Mouse (Mus musculus) embryonic facial prominence, embryonic 14.5 days (tissue): ENCODE results near the gene Ldlrap1. TPM values are rescaled to one million over a fixed set of nuclear protein-coding genes. Genes with fewer than 3 reads are reported as not detected.

Source experiments
- ATAC-seq: fragments of 200-750 bp; cut with Nextera tagmentation; 2 replicates; pipeline ENCODE4 v1.8.0; 2017; ENCODE audit warnings: low read depth, moderate number of reproducible peaks, moderate TSS enrichment
- DNase-seq: peaks from one replicate; pipeline ENCODE4 v3.0.0-alpha.2; 2015; ENCODE audit warnings: low spot score
- H3K27ac ChIP-seq: fragments of 300-500 bp; sonication (generic); replicated peaks from 2 replicates; pipeline ENCODE4 v1.5.1; 2014; ENCODE audit warnings: low read depth, mild to moderate bottlenecking, low read length, moderate library complexity
- H3K27me3 ChIP-seq: fragments of 300-500 bp; sonication (generic); replicated peaks from 2 replicates; pipeline ENCODE4 v1.6.1; 2014; ENCODE audit warnings: low read length; ENCODE audit not compliant: control insufficient read depth, insufficient read depth
- H3K36me3 ChIP-seq: fragments of 300-500 bp; sonication (generic); 2 replicates; pipeline ENCODE4 v1.6.1; 2014; ENCODE audit warnings: low read length, mixed read lengths; ENCODE audit not compliant: control insufficient read depth, insufficient read depth
- H3K4me1 ChIP-seq: fragments of 300-500 bp; sonication (generic); 2 replicates; pipeline ENCODE4 v1.6.1; 2014; ENCODE audit warnings: antibody characterized with exemption, low read length; ENCODE audit not compliant: control insufficient read depth, insufficient read depth
- H3K4me2 ChIP-seq: fragments of 300-500 bp; sonication (generic); 2 replicates; pipeline ENCODE4 v1.6.1; 2014; ENCODE audit warnings: low read depth, mild to moderate bottlenecking, low read length, moderate library complexity, mixed read lengths
- H3K4me3 ChIP-seq: fragments of 300-500 bp; sonication (generic); 2 replicates; pipeline ENCODE4 v1.5.1; 2014; ENCODE audit warnings: low read depth, mild to moderate bottlenecking, low read length
- H3K9ac ChIP-seq: fragments of 300-500 bp; sonication (generic); 2 replicates; pipeline ENCODE4 v1.6.1; 2014; ENCODE audit warnings: low read depth, mild to moderate bottlenecking, low read length, moderate library complexity, mixed read lengths
- H3K9me3 ChIP-seq: fragments of 300-500 bp; sonication (generic); 2 replicates; pipeline ENCODE4 v1.6.1; 2016; ENCODE audit warnings: low read length; ENCODE audit not compliant: control insufficient read depth
- WGBS: fragments of 180-500 bp; shearing (Covaris S2); extraction: QIAGEN DNeasy Blood & Tissue Kit; methylation state at CpG from one replicate; pipeline ENCODE4 v1.1.7; 2014; 5-methylcytosine and 5-hydroxymethylcytosine counted together
- polyA plus RNA-seq: library from polyadenylated mRNA; unstranded; fragments of >200 nt; fragmentation: Nextera tagmentation; extraction: Ambion mirVana; gene quantifications from 2 replicates; pipeline ENCODE4 v1.2.1, GENCODE M21; 2014

Gene Ldlrap1
- 22.5 and 22.9 TPM in 2 replicates for polyA plus RNA-seq

DNA sequence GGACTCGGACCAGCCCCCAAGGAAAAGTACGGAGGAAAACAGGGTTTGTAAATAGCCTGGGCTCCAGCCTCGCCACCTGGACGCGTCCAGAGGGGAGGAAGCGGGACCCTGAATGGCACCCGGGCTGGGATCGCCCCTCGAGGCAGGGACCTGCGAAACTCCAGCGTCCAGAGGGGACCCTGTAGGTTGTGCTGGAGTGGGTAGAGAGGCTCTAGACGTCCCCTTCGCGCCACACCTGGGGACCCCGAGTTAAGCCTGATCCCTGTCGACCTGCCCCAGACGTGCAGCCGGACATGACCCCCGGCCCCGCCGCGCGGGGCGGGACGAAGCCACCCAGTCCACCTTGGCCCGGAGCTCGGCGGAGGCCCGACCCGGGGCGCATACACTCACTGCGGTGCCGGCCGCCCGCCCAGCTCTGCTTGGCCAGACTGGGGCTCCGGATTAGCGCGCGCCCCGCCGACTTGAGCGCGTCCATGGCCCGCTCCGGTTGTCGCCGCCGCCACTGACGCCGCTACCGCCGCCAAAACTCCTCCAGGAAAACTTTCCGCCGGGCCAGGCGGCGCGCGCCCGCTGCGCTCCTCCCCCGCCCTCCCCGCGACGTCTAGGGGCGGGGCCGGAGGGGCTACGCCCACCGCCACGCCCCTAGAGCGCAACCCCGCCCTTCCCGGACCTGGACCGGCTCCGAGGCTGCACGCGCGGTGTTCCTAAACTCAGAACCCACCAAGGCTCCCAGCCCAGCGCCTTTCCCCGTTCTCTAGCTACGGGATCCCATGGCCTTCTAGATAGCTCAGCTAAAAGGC lies at the start of gene Ldlrap1:
TSS of gene Ldlrap1 (minus strand) at position 599 of the 800 bp plus-strand sequence.
- Histone ChIP-seq H3K4me1 (peaks cover 10% of the 10 kb centered on the region), H3K9me3 (no peaks in the 10 kb centered on the region), H3K9ac (peak within 1 kb of the TSS; percentile 85), H3K4me2 (peak within 1 kb of the TSS; percentile 78), H3K4me3 (peak within 1 kb of the TSS; percentile 81), H3K27me3 (0 out of 2 replicates have a peak, but pooled peaks cover 2% of the 10 kb centered on the region), H3K36me3 (no peaks in the 10 kb centered on the region), H3K27ac (peak within 1 kb of the TSS; percentile 82)
- peak; percentile 85 for DNase-seq
- WGBS: 0% methylated on average over 45 of the region's 80 CpGs
- peak; percentile 69 for ATAC-seq

DNA sequence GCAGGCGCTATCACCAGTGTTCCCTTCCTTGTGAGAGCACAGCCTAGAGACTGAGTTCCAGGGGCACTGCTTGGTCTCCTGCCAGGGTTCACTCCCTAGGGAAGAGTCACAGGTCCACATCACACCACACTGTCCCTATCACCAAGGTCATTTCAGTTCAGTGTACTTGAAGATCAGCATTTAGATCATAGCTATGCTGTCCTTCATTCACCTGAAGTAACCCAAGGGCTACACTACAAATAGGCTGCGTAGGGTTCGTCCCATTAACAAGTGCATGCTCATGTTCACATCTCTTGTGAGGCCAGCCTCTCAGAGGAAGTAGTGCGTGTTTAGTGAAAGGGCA lies 46.4 kb upstream of the Ldlrap1 start:
- no peak overlapping the region for H3K4me3 ChIP-seq
- WGBS: 90% methylated on average over 4 of the region's 4 CpGs

DNA sequence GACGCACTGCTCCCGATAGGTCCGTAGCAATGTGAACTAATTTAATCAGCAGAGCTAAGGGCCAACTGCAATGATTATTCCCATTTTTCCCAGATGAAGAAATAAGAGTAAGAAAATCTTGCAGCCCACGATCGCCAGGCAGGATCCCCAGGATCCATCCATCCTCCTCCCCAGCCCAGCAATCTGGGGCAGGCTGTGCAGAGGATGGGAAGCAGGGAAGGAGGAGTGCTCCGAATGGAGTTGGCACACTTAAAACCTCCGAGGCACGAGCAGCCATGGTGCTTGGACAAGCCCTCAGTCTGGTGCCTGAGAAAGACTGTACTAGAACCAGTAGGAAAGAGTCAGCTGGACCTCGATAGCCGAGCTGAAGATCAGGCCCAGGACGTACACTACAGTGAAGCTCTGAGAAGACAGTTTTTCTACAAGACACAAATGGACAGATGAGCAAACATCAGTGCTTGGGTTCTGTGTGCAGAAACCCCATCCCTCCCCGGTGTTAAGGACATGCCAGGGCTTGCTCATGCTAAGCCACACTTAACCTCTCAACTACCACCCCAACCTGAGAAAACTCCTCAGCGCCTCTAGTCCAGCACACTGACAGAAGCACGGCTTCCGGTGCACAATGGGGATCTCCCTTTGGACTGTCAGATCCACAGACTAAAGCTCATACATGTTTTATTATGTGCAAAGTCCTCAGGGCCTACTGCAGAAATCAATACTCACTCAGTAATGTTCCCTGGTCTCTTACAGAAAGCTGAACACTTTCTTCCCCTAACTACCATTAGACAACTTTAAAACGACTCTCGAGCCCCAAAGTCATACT lies 45.8 kb upstream of the Ldlrap1 start:
- 90% methylated on average over 17 of the region's 17 CpGs for WGBS
- Histone ChIP-seq H3K4me3 (no peak overlapping the region), H3K27me3 (no peaks in the 10 kb centered on the region), H3K27ac (no peak overlapping the region), H3K36me3 (peaks cover 56% of the 10 kb centered on the region), H3K9ac (no peak overlapping the region), H3K4me1 (no peaks in the 10 kb centered on the region), H3K9me3 (no peaks in the 10 kb centered on the region), H3K4me2 (no peak overlapping the region)
- DNase-seq (no peak), ATAC-seq (no peak)

More for the DNA sequence above, 46.4 kb upstream of the Ldlrap1 start:
- H3K27me3 ChIP-seq: no peaks in the 10 kb centered on the region
- no peaks in the 10 kb centered on the region for H3K4me1 ChIP-seq
- H3K4me2 ChIP-seq: no peak overlapping the region
- H3K27ac ChIP-seq: no peak overlapping the region
- ATAC-seq (no peak), DNase-seq (no peak)
- no peak overlapping the region for H3K9ac ChIP-seq
- H3K36me3 ChIP-seq: peaks cover 51% of the 10 kb centered on the region
- H3K9me3 ChIP-seq: no peaks in the 10 kb centered on the region

DNA sequence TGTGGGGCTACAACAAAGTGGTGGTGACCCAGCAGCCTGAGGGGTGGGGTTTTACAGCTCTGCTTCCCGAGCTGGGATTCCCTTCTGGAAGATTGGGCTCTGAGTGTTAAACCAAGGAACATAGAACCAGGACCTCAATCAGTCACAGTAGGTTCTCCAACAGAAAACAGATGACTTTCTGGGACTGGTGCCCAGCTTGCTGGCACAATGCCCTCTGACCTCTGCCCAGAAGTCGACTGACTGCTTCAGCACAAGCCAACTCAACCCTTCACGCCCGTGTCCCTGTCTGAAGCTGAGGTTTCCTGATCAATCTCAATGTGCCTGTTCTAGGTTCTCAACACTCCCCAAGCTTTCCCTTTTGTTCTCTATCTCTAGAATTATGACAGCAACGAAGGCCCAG lies 36.9 kb upstream of the Ldlrap1 start:
- Histone ChIP-seq H3K4me2 (no peak overlapping the region), H3K36me3 (peaks cover 82% of the 10 kb centered on the region), H3K9me3 (no peaks in the 10 kb centered on the region), H3K4me1 (peaks cover 21% of the 10 kb centered on the region; the same call in 1 of the 2 replicates), H3K27me3 (no peaks in the 10 kb centered on the region), H3K4me3 (no peak overlapping the region), H3K27ac (0 out of 2 replicates have a peak overlapping the region, but pooled peaks have one; percentile 31), H3K9ac (no peak overlapping the region)
- WGBS: 51% methylated on average over 5 of the region's 5 CpGs
- ATAC-seq: no peak
- peak; percentile 49 for DNase-seq

DNA sequence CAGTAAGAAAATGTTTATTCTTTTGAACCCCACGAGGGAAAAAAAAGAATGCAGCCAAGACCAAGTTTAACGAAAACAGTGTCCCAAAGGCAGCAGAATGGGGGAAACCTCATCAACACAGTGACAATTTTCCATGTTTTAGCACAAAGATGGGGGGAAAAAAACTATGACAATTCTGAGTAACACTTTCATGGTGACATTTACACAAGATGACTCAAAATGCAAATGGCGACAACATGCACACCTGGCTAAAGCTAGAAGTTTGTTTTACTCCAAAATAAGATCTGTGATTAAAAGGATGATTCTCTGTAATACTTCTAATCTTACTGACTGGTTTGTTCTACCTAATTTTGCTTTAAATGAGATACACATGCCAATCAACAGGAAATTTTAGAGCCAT lies 34.9 kb upstream of the Ldlrap1 start:
- no peak overlapping the region for H3K4me3 ChIP-seq
- WGBS: 76% methylated on average over 3 of the region's 3 CpGs
- H3K4me2 ChIP-seq: no peak overlapping the region
- H3K27ac ChIP-seq: no peak overlapping the region
- ATAC-seq: no peak
- peaks cover 21% of the 10 kb centered on the region; the same call in 1 of the 2 replicates for H3K4me1 ChIP-seq
- no peaks in the 10 kb centered on the region for H3K27me3 ChIP-seq
- H3K36me3 ChIP-seq: peaks cover 64% of the 10 kb centered on the region
- H3K9me3 ChIP-seq: no peaks in the 10 kb centered on the region
- 0 out of 2 replicates have a peak overlapping the region, but pooled peaks have one; percentile 4 for H3K9ac ChIP-seq
- DNase-seq: no peak

DNA sequence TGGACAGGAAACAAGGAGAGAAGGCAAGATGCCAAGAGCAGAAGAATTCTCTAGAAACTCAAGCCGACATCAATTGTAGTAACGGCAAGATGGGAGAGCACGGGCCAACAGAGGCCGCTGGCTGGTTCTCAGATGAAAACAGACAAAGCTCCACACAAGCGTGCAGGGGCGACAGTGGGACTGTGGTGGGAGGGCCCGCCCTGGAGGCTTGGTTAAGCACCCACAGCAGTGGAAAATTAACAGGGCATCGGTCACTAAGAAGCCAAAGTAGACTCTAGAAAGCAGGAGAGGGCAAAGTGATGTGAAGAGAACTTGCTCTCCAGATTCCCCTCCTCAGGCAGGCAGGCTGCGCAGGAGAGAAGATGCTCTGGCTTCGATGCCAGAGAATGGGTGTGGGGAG lies 34.3 kb upstream of the Ldlrap1 start:
- peak; percentile 8 for DNase-seq
- Histone ChIP-seq H3K27me3 (no peaks in the 10 kb centered on the region), H3K4me1 (peaks cover 21% of the 10 kb centered on the region; the same call in 1 of the 2 replicates), H3K27ac (no peak overlapping the region), H3K4me3 (no peak overlapping the region), H3K4me2 (no peak overlapping the region), H3K36me3 (peaks cover 60% of the 10 kb centered on the region), H3K9me3 (no peaks in the 10 kb centered on the region), H3K9ac (0 out of 2 replicates have a peak overlapping the region, but pooled peaks have one; percentile 4)
- ATAC-seq: no peak
- 76% methylated on average over 10 of the region's 10 CpGs for WGBS

DNA sequence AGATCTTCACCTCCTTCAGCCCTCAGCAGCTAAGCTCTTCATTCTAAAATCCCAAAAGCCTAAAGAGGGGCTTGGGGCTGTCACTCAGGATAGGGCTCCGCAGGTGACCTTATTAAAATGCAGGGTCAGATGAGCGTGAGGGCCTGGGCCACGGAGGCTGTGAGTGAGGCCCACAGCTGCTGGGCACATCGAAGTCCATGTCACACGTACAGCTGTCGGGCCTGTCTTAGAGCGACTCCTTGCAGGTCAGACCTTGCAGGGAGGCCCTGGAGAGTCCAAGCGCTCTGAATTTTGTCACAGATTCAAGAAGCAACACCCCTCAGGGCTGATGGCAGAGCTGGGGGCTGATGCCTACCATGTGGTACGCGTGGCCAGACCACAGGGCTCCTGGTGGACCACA lies 32.9 kb upstream of the Ldlrap1 start:
- Histone ChIP-seq H3K4me2 (no peak overlapping the region), H3K27ac (no peak overlapping the region), H3K27me3 (no peaks in the 10 kb centered on the region), H3K9ac (0 out of 2 replicates have a peak overlapping the region, but pooled peaks have one; percentile 3), H3K4me1 (peaks cover 21% of the 10 kb centered on the region; the same call in 1 of the 2 replicates), H3K9me3 (no peaks in the 10 kb centered on the region), H3K4me3 (no peak overlapping the region), H3K36me3 (peaks cover 46% of the 10 kb centered on the region)
- WGBS: 70% methylated on average over 10 of the region's 10 CpGs
- ATAC-seq (no peak), DNase-seq (peak; percentile 17)

DNA sequence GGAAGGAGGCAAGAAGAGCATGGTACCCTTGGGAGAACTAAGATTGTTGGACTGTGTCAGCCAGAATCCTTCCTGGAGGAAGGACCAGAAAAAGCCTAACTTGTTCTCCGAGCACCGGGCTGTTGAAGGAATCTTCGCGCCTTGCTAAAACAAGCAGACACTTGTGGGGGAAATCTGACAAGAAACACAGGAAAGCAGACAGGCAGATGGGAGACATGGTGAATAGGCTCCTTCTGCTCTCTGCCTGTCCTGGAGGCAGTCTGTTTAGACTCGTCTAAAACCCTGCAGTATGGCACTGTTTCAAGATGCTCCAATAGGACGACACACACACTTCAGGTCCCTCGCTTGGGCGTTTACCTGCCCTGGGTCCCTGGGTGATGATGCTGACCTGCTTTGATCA lies 32.3 kb upstream of the Ldlrap1 start:
- Histone ChIP-seq H3K4me2 (no peak overlapping the region), H3K4me3 (no peak overlapping the region), H3K9ac (no peak overlapping the region), H3K27me3 (no peaks in the 10 kb centered on the region), H3K4me1 (peaks cover 20% of the 10 kb centered on the region; the same call in 1 of the 2 replicates), H3K36me3 (peaks cover 40% of the 10 kb centered on the region), H3K9me3 (no peaks in the 10 kb centered on the region), H3K27ac (no peak overlapping the region)
- WGBS: 61% methylated on average over 8 of the region's 8 CpGs
- ATAC-seq: no peak
- DNase-seq: peak; percentile 34
